ENCODE assay signal across 9 mouse cellular contexts in genomic region chr6:48738961-48739779, GRCm38 (mm10). TPM values are rescaled to one million over a fixed set of nuclear protein-coding genes. Genes with fewer than 3 reads are reported as not detected.
DNase-seq lines count a peak whose midpoint lies in the region; ATAC-seq and TF ChIP-seq lines count a peak whose summit lies in the region.
"Had no signal": no experiment of that assay in that cellular context is flagged by ENCODE, and none has a peak within 500 bp of the region (broad histone marks: within the 10 kb centered on the region; RNA-seq: fewer than 3 reads in every experiment).

TSS of gene Gimap1 (plus strand) at chr6:48739054.

- no peaks in the 10 kb centered on the region for H3K9me3 ChIP-seq in hindbrain, embryonic 16.5 days (ENCODE audit: control insufficient read depth, low read length)
- no peaks in the 10 kb centered on the region for H3K9me3 ChIP-seq in hindbrain, embryonic 13.5 days
- H3K9me3 ChIP-seq in liver, embryonic 13.5 days (replicated peaks), result no peaks in the 10 kb centered on the region
- H3K9me3 ChIP-seq in midbrain, embryonic 16.5 days (replicated peaks; ENCODE audit: control insufficient read depth, low read length, poor library complexity, severe bottlenecking), result no peaks in the 10 kb centered on the region

- peak; percentile 95 for TF ChIP-seq POLR2A in spleen, adult 2 months (IDR thresholded peaks at IDR 0.05; ENCODE audit: low read depth, low read length)

- H3K4me2 ChIP-seq in hindbrain, embryonic 16.5 days (ENCODE audit: low read length), result no peak within 1 kb of the TSS
- no peak within 1 kb of the TSS for H3K4me2 ChIP-seq in hindbrain, embryonic 13.5 days
- H3K4me2 ChIP-seq in liver, embryonic 13.5 days, result peak within 1 kb of the TSS; percentile 30
- H3K4me2 ChIP-seq in midbrain, embryonic 16.5 days (ENCODE audit: low read length), result no peak within 1 kb of the TSS

- peaks cover 2% of the 10 kb centered on the region for H3K27me3 ChIP-seq in hindbrain, embryonic 16.5 days (replicated peaks; ENCODE audit: control insufficient read depth, insufficient read depth, low read length)
- H3K27me3 ChIP-seq in hindbrain, embryonic 13.5 days, result peaks cover 42% of the 10 kb centered on the region
- no peaks in the 10 kb centered on the region for H3K27me3 ChIP-seq in liver, embryonic 13.5 days
- H3K27me3 ChIP-seq in spleen, adult 2 months (ENCODE audit: control insufficient read depth, insufficient read depth, low read length), result no peaks in the 10 kb centered on the region
- peaks cover 9% of the 10 kb centered on the region; the same call in 1 of the 2 replicates for H3K27me3 ChIP-seq in midbrain, embryonic 16.5 days (ENCODE audit: control insufficient read depth, insufficient read depth, low read depth, low read length)

- H3K4me3 ChIP-seq in hindbrain, embryonic 16.5 days (ENCODE audit: low read length), result 0 out of 2 replicates have a peak within 1 kb of the TSS, but pooled peaks have one; percentile 13
- no peak within 1 kb of the TSS for H3K4me3 ChIP-seq in hindbrain, embryonic 13.5 days
- H3K4me3 ChIP-seq in liver, embryonic 13.5 days (replicated peaks), result peak within 1 kb of the TSS; percentile 32
- peak within 1 kb of the TSS; percentile 93 for H3K4me3 ChIP-seq in spleen, adult 2 months (ENCODE audit: extremely low read depth, insufficient read depth, insufficient read length)
- H3K4me3 ChIP-seq in midbrain, embryonic 16.5 days (ENCODE audit: low read depth, low read length), result no peak within 1 kb of the TSS
- H3K4me3 ChIP-seq: erythroblast, embryonic 14.5 days had no signal

- no peak within 1 kb of the TSS for H3K9ac ChIP-seq in hindbrain, embryonic 16.5 days (ENCODE audit: low read depth, low read length)
- no peak within 1 kb of the TSS for H3K9ac ChIP-seq in hindbrain, embryonic 13.5 days
- H3K9ac ChIP-seq in liver, embryonic 13.5 days, result no peak within 1 kb of the TSS
- H3K9ac ChIP-seq in midbrain, embryonic 16.5 days (ENCODE audit: low read depth, low read length), result no peak within 1 kb of the TSS

- no peak for TF ChIP-seq CTCF in spleen, adult 2 months (IDR thresholded peaks at IDR 0.05; ENCODE audit: extremely low read depth, insufficient read depth, insufficient read length, insufficient replicate concordance)

- peaks cover 9% of the 10 kb centered on the region for H3K4me1 ChIP-seq in hindbrain, embryonic 16.5 days (ENCODE audit: control insufficient read depth, insufficient read depth, low read depth, low read length)
- peaks cover 17% of the 10 kb centered on the region for H3K4me1 ChIP-seq in hindbrain, embryonic 13.5 days (replicated peaks)
- H3K4me1 ChIP-seq in liver, embryonic 13.5 days (replicated peaks), result peaks cover 16% of the 10 kb centered on the region
- H3K4me1 ChIP-seq in spleen, adult 2 months (ENCODE audit: control insufficient read depth, insufficient read depth, insufficient read length), result peaks cover 37% of the 10 kb centered on the region
- H3K4me1 ChIP-seq in midbrain, embryonic 16.5 days (ENCODE audit: control insufficient read depth, insufficient read depth, low read length), result 0 out of 2 replicates have a peak, but pooled peaks cover 4% of the 10 kb centered on the region

- peak; percentile 62 to 66 for DNase-seq in heart, postnatal 10 days
- no peak for DNase-seq in liver, embryonic 13.5 days
- DNase-seq in spleen, adult 2 months (ENCODE audit: low read depth in 1 of 2, low spot score in 2 of 2), result peak; percentile 62 to 82
- DNase-seq in right cerebral cortex, postnatal 36 days (ENCODE audit: low spot score in 2 of 2), result no peak
- DNase-seq in frontal cortex, postnatal 10 days (ENCODE audit: low spot score in 2 of 2), result no peak

- no peaks in the 10 kb centered on the region for H3K36me3 ChIP-seq in hindbrain, embryonic 16.5 days (ENCODE audit: control insufficient read depth, insufficient read depth, low read length)
- H3K36me3 ChIP-seq in hindbrain, embryonic 13.5 days, result no peaks in the 10 kb centered on the region
- no peaks in the 10 kb centered on the region for H3K36me3 ChIP-seq in liver, embryonic 13.5 days
- peaks cover 22% of the 10 kb centered on the region for H3K36me3 ChIP-seq in spleen, adult 2 months (ENCODE audit: control insufficient read depth, insufficient read depth, low read length)
- no peaks in the 10 kb centered on the region for H3K36me3 ChIP-seq in midbrain, embryonic 16.5 days (ENCODE audit: control insufficient read depth, insufficient read depth, low read length)

- intact Hi-C loops in heart, postnatal 10 days (cut with DNase I), result no loop called here

- no peak within 1 kb of the TSS for H3K27ac ChIP-seq in hindbrain, embryonic 16.5 days (ENCODE audit: low read depth, low read length)
- no peak within 1 kb of the TSS for H3K27ac ChIP-seq in hindbrain, embryonic 13.5 days
- 0 out of 2 replicates have a peak within 1 kb of the TSS, but pooled peaks have one; percentile 12 for H3K27ac ChIP-seq in liver, embryonic 13.5 days
- peak within 1 kb of the TSS; percentile 100 for H3K27ac ChIP-seq in spleen, adult 2 months (ENCODE audit: insufficient read depth, low read length)
- H3K27ac ChIP-seq in midbrain, embryonic 16.5 days (ENCODE audit: low read length), result no peak within 1 kb of the TSS

- 83% methylated on average over 15 of the region's 15 CpGs for WGBS in hindbrain, embryonic 16.5 days
- 87% methylated on average over 15 of the region's 15 CpGs for WGBS in hindbrain, embryonic 13.5 days
- WGBS in liver, embryonic 13.5 days (ENCODE audit: insufficient replicate concordance), result 13% methylated on average over 15 of the region's 15 CpGs
- WGBS in spleen, adult 2 months, result 2% methylated on average over 15 of the region's 15 CpGs
- WGBS in midbrain, embryonic 16.5 days, result 78% methylated on average over 15 of the region's 15 CpGs

- no peak for ATAC-seq in hindbrain, embryonic 16.5 days
- no peak for ATAC-seq in hindbrain, embryonic 13.5 days (ENCODE audit: low FRiP score)
- no peak for ATAC-seq in liver, embryonic 13.5 days (ENCODE audit: low read depth)
- no peak for ATAC-seq in midbrain, embryonic 16.5 days

RNA-seq across cellular contexts. Expression of gene Gimap1, which starts in this region (rescaled TPM):
- 4.8 and 5.7 TPM in 2 replicates for polyA plus RNA-seq in hindbrain, embryonic 16.5 days (2015; fragmentation: Nextera tagmentation; extraction: Ambion mirVana)
- polyA plus RNA-seq in hindbrain, embryonic 13.5 days (2015; fragmentation: Nextera tagmentation; extraction: Ambion mirVana), result 5.9 and 7.3 TPM in 2 replicates
- total RNA-seq in heart, postnatal 10 days (2021), result 10 to 100 TPM; 19.1 to 20.3 TPM
- polyA plus RNA-seq in liver, embryonic 13.5 days (2015; fragmentation: Nextera tagmentation; extraction: Ambion mirVana), result 6.4 and 6.5 TPM in 2 replicates
- 94.4 and 103 TPM in 2 replicates for polyA plus RNA-seq in spleen, adult 2 months (2012; rRNA removed)
- polyA plus RNA-seq in midbrain, embryonic 16.5 days (2015; fragmentation: Nextera tagmentation; extraction: Ambion mirVana), result 5.2 and 5.4 TPM in 2 replicates

Comparison
In these comparisons a context has a peak if more than half of its experiments do, and no peak if none do; other contexts are left out.
1. RNA of gene Gimap1 (polyA plus RNA-seq): 94.4 to 103 TPM in spleen, adult 2 months; 5.9 to 7.3 TPM in hindbrain, embryonic 13.5 days, 6.4 to 6.5 TPM in liver, embryonic 13.5 days, 5.2 to 5.4 TPM in midbrain, embryonic 16.5 days and 4.8 to 5.7 TPM in hindbrain, embryonic 16.5 days; every median in the first group is over 10 times any median in the second.
2. H3K4me3 ChIP-seq: peak in hindbrain, embryonic 16.5 days (single experiment), liver, embryonic 13.5 days (single experiment) and spleen, adult 2 months (single experiment); none in hindbrain, embryonic 13.5 days (single experiment) and midbrain, embryonic 16.5 days (single experiment).
3. H3K27ac ChIP-seq: peak in liver, embryonic 13.5 days (single experiment) and spleen, adult 2 months (single experiment); none in hindbrain, embryonic 16.5 days (single experiment), hindbrain, embryonic 13.5 days (single experiment) and midbrain, embryonic 16.5 days (single experiment).
4. DNase-seq: peak in heart, postnatal 10 days (2 of 2) and spleen, adult 2 months (2 of 2); none in liver, embryonic 13.5 days (single experiment), right cerebral cortex, postnatal 36 days (0 of 2) and frontal cortex, postnatal 10 days (0 of 2).